ENCODE assay signal across 29 mouse cellular contexts in the genomic region with DNA sequence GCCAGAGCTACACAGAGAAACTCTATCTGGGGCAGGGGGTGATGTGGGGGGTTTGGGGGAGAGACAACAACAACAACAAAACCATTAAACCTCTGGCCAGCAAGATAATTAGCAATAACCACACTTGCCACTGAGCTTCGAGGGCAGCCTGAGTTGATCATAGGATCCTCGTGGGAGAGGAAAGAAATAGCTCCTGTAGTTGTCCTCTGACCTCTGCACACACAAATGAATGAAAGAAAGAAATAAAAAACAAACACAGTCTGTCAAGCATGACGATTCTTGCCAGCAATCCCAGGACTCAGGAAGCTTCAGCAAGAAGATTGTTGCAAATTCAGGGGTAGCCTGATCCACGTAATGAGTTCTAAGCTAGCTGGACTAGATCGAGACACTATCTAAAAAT. TPM values are rescaled to one million over a fixed set of nuclear protein-coding genes. Genes with fewer than 3 reads are reported as not detected.
DNase-seq lines count a peak whose midpoint lies in the region; ATAC-seq lines count a peak whose summit lies in the region.
"Had no signal": no experiment of that assay in that cellular context is flagged by ENCODE, and none has a peak within 500 bp of the region (broad histone marks: within the 10 kb centered on the region; RNA-seq: fewer than 3 reads in every experiment).

No protein-coding gene starts in this region.

- no peak for ATAC-seq in intestine, embryonic 16.5 days
- no peak for ATAC-seq in intestine, embryonic 15.5 days
- no peak for ATAC-seq in liver, embryonic 11.5 days (replicated peaks; ENCODE audit: low FRiP score)
- no peak for ATAC-seq in liver, embryonic 12.5 days
- ATAC-seq: forebrain, embryonic 13.5 days; hindbrain, postnatal 0 days; midbrain, embryonic 13.5 days; Patski had no signal

- H3K4me3 ChIP-seq in intestine, embryonic 16.5 days (ENCODE audit: low read length): no peak overlapping the region
- no peak overlapping the region for H3K4me3 ChIP-seq in intestine, embryonic 15.5 days (replicated peaks)
- no peak overlapping the region for H3K4me3 ChIP-seq in liver, embryonic 11.5 days (ENCODE audit: low read depth, low read length)
- no peak overlapping the region for H3K4me3 ChIP-seq in liver, embryonic 12.5 days
- H3K4me3 ChIP-seq: embryonic facial prominence, embryonic 10.5 days; embryonic facial prominence, embryonic 15.5 days; forebrain, embryonic 13.5 days; hindbrain, embryonic 12.5 days; limb, embryonic 13.5 days; midbrain, embryonic 13.5 days; neural tube, embryonic 15.5 days had no signal

- 54% methylated on average over 5 of the region's 5 CpGs for WGBS in intestine, embryonic 16.5 days
- WGBS in intestine, embryonic 15.5 days: 58% methylated on average over 5 of the region's 5 CpGs
- 63% methylated on average over 5 of the region's 5 CpGs for WGBS in liver, embryonic 11.5 days
- WGBS in liver, embryonic 12.5 days (ENCODE audit: insufficient replicate concordance): 54% methylated on average over 5 of the region's 5 CpGs

- H3K9me3 ChIP-seq in intestine, embryonic 16.5 days (ENCODE audit: control insufficient read depth, low read length): no peaks in the 10 kb centered on the region
- H3K9me3 ChIP-seq in intestine, embryonic 15.5 days: no peaks in the 10 kb centered on the region
- no peaks in the 10 kb centered on the region for H3K9me3 ChIP-seq in liver, embryonic 11.5 days (ENCODE audit: control insufficient read depth, low read length)
- no peaks in the 10 kb centered on the region for H3K9me3 ChIP-seq in liver, embryonic 12.5 days (replicated peaks)
- H3K9me3 ChIP-seq: embryonic facial prominence, embryonic 10.5 days; embryonic facial prominence, embryonic 15.5 days; forebrain, embryonic 13.5 days; hindbrain, embryonic 12.5 days; limb, embryonic 13.5 days; midbrain, embryonic 13.5 days; neural tube, embryonic 15.5 days had no signal

- H3K27ac ChIP-seq in intestine, embryonic 16.5 days (ENCODE audit: low read length): peak overlapping the region; percentile 19; the same call in 1 of the 2 replicates
- no peak overlapping the region for H3K27ac ChIP-seq in intestine, embryonic 15.5 days
- H3K27ac ChIP-seq in liver, embryonic 11.5 days (ENCODE audit: low read depth, low read length): peak overlapping the region; percentile 25; the same call in 1 of the 2 replicates
- 0 out of 2 replicates have a peak overlapping the region, but pooled peaks have one; percentile 26 for H3K27ac ChIP-seq in liver, embryonic 12.5 days
- H3K27ac ChIP-seq: embryonic facial prominence, embryonic 10.5 days; embryonic facial prominence, embryonic 15.5 days; forebrain, embryonic 13.5 days; hindbrain, embryonic 12.5 days; hindbrain, postnatal 0 days; limb, embryonic 13.5 days; macrophage; midbrain, embryonic 13.5 days; neural tube, embryonic 15.5 days had no signal

- no peaks in the 10 kb centered on the region for H3K27me3 ChIP-seq in intestine, embryonic 16.5 days (replicated peaks; ENCODE audit: control insufficient read depth, insufficient read depth, low read length)
- no peaks in the 10 kb centered on the region for H3K27me3 ChIP-seq in intestine, embryonic 15.5 days (replicated peaks)
- H3K27me3 ChIP-seq in liver, embryonic 11.5 days (replicated peaks; ENCODE audit: control insufficient read depth, insufficient read depth, low read length): no peaks in the 10 kb centered on the region
- H3K27me3 ChIP-seq in liver, embryonic 12.5 days (replicated peaks): no peaks in the 10 kb centered on the region; the same call in 1 of the 2 replicates
- H3K27me3 ChIP-seq: embryonic facial prominence, embryonic 15.5 days; forebrain, embryonic 13.5 days; hindbrain, embryonic 12.5 days; limb, embryonic 13.5 days; midbrain, embryonic 13.5 days; neural tube, embryonic 15.5 days; Patski had no signal

- H3K36me3 ChIP-seq in intestine, embryonic 16.5 days (ENCODE audit: control insufficient read depth, insufficient read depth, low read length): no peaks in the 10 kb centered on the region
- no peaks in the 10 kb centered on the region for H3K36me3 ChIP-seq in intestine, embryonic 15.5 days
- H3K36me3 ChIP-seq in liver, embryonic 11.5 days (ENCODE audit: control insufficient read depth, insufficient read depth, low read length): no peaks in the 10 kb centered on the region
- H3K36me3 ChIP-seq in liver, embryonic 12.5 days: no peaks in the 10 kb centered on the region
- H3K36me3 ChIP-seq: embryonic facial prominence, embryonic 10.5 days; embryonic facial prominence, embryonic 15.5 days; hindbrain, embryonic 12.5 days; limb, embryonic 13.5 days; midbrain, embryonic 13.5 days; neural tube, embryonic 15.5 days had no signal

- H3K9ac ChIP-seq in intestine, embryonic 16.5 days (ENCODE audit: low read depth, low read length): no peak overlapping the region
- no peak overlapping the region for H3K9ac ChIP-seq in intestine, embryonic 15.5 days
- no peak overlapping the region for H3K9ac ChIP-seq in liver, embryonic 11.5 days (ENCODE audit: low read depth, low read length)
- H3K9ac ChIP-seq in liver, embryonic 12.5 days: no peak overlapping the region
- H3K9ac ChIP-seq: embryonic facial prominence, embryonic 15.5 days; forebrain, embryonic 13.5 days; hindbrain, embryonic 12.5 days; limb, embryonic 13.5 days; midbrain, embryonic 13.5 days; neural tube, embryonic 15.5 days had no signal

- H3K4me1 ChIP-seq in intestine, embryonic 16.5 days (ENCODE audit: control insufficient read depth, insufficient read depth, low read length): peaks cover 7% of the 10 kb centered on the region; the same call in 1 of the 2 replicates
- peaks cover 2% of the 10 kb centered on the region; the same call in 1 of the 2 replicates for H3K4me1 ChIP-seq in intestine, embryonic 15.5 days (replicated peaks)
- peaks cover 3% of the 10 kb centered on the region; the same call in 1 of the 2 replicates for H3K4me1 ChIP-seq in liver, embryonic 11.5 days (replicated peaks; ENCODE audit: control insufficient read depth, insufficient read depth, low read length)
- peaks cover 28% of the 10 kb centered on the region for H3K4me1 ChIP-seq in liver, embryonic 12.5 days
- H3K4me1 ChIP-seq: embryonic facial prominence, embryonic 15.5 days; limb, embryonic 13.5 days had no signal

- DNase-seq in liver, embryonic 11.5 days (ENCODE audit: low spot score): no peak
- DNase-seq in liver: no peak
- DNase-seq in frontal cortex, postnatal 25 days (ENCODE audit: low spot score in 2 of 2): no peak
- no peak for DNase-seq in cerebellum, postnatal 36 days
- DNase-seq: adrenal gland, postnatal 14 days; cerebellum, adult 11-12 months; cerebellum, adult 9-11 months; gastrocnemius, postnatal 25 days; heart, adult 18-20 months; heart, postnatal 36 days; lung, adult 2 months; lung, postnatal 10 days; retina, postnatal 1 day; right cerebral cortex, postnatal 14 days; thymus, postnatal 4 days had no signal

- no peak overlapping the region for H3K4me2 ChIP-seq in intestine, embryonic 16.5 days (ENCODE audit: low read depth, low read length)
- no peak overlapping the region for H3K4me2 ChIP-seq in intestine, embryonic 15.5 days (replicated peaks)
- H3K4me2 ChIP-seq in liver, embryonic 11.5 days: no peak overlapping the region
- no peak overlapping the region for H3K4me2 ChIP-seq in liver, embryonic 12.5 days
- H3K4me2 ChIP-seq: embryonic facial prominence, embryonic 15.5 days; forebrain, embryonic 13.5 days; heart, embryonic 11.5 days; hindbrain, embryonic 12.5 days; limb, embryonic 13.5 days; midbrain, embryonic 13.5 days; neural tube, embryonic 15.5 days had no signal

RNA-seq across cellular contexts. Expression of a gene that starts 12.1 kb away (rescaled TPM):
- polyA plus RNA-seq in intestine, embryonic 16.5 days (2015; fragmentation: Nextera tagmentation; extraction: Ambion mirVana): 9.7 and 11.1 TPM in 2 replicates
- polyA plus RNA-seq in intestine, embryonic 15.5 days (2015; fragmentation: Nextera tagmentation; extraction: Ambion mirVana): 11.4 and 12.3 TPM in 2 replicates
- polyA plus RNA-seq in liver, embryonic 11.5 days (2014; fragmentation: Nextera tagmentation; extraction: Ambion mirVana): 23.0 and 24.5 TPM in 2 replicates
- 17.1 and 18.7 TPM in 2 replicates for polyA plus RNA-seq in liver, embryonic 12.5 days (2016; fragmentation: Nextera tagmentation; extraction: Ambion mirVana)

RNA-seq across cellular contexts. Expression of a gene that starts 48.4 kb away (rescaled TPM):
- polyA plus RNA-seq in intestine, embryonic 16.5 days (2015; fragmentation: Nextera tagmentation; extraction: Ambion mirVana): 13.3 and 14.7 TPM in 2 replicates
- polyA plus RNA-seq in intestine, embryonic 15.5 days (2015; fragmentation: Nextera tagmentation; extraction: Ambion mirVana): 12.6 and 15.0 TPM in 2 replicates
- polyA plus RNA-seq in liver, embryonic 11.5 days (2014; fragmentation: Nextera tagmentation; extraction: Ambion mirVana): 9.7 and 9.8 TPM in 2 replicates
- 5.9 and 6.5 TPM in 2 replicates for polyA plus RNA-seq in liver, embryonic 12.5 days (2016; fragmentation: Nextera tagmentation; extraction: Ambion mirVana)
